Mouse (Mus musculus): ENCODE measurements around the gene Dlat.

The Dlat gene

DNA sequence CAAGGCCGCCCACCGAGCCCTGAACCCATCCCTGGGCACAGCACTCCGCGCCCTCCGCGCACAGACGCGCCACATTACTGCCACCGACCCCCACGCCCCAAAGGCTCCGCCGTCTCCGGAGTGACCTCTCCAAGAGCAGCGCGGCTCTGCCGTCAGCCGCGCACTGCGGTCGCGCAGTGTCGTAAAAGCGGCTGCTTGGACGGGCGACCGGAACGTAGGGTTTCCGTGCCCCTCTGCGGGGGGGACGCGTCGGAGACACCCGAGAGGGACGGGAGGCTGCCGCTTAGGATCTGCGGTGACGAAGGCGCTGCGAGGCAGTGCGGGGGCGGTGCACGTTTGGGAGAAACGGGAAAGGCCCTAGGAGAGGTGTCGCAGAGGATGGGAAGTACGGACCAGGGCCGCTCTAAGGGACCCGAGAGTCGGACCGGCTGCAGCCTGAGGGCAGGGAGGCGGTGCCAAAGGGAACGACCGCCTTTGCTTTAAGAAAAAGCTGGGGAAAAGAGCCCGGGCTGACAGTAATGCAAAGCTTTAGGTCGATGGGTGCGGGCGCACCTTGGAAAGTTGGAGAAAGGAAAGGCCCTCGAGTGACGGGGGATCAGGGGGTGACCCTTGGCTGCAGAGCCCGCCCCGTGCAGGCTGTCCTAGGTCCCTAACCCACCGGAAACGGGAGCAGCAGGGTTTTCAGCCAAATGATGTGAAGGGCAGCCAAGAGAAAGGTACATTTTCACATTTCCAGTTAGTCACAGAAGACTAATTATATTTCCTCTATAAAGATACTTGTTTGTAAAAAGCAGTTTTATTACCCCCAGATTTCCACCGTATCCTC is at the start of gene Dlat:
TSS of gene Dlat (minus strand) at position 389 of the 826 bp plus-strand sequence.
- peak; percentile 71 for DNase-seq (ENCODE audit: low spot score)

DNA sequence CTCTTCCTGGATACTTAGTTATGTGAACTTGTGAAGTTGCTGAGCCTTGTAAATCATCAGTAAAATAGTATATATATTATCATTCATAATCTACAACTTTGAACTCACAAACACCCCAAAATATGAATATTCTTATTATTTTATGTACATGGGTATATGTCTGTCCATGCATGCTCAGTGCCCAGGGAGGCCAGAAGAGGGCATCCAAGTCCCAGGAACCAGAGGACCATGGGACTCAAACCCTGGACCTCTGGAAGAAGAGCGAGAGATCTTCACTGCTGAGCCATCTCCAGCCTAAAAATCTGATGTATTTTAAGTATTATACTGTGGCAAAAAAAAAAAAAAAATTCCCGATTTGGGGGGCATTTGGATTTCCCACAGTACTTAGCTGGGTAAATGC is 49.5 kb upstream of the Dlat start:
- no peak for DNase-seq (ENCODE audit: low spot score)

DNA sequence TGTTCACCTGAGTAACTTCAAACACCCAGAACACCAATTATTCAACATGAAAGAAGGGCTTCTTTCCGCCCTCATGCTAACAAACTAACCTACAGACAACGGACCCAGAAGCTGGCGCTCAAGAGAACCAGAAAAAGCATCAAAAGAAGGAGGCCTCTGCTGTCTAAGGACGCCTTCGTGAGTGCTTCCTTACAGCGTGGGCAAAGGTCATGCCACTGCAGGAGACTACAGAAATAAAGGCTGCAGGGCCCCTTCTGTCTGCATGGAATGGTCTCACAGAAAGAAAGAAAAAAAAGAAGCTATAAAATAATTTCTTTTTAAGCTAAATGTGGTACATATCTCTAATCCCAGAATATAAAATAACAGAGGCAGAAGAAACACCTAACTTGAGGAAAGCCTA is 45.3 kb upstream of the Dlat start:
- DNase-seq (ENCODE audit: low spot score), result no peak

DNA sequence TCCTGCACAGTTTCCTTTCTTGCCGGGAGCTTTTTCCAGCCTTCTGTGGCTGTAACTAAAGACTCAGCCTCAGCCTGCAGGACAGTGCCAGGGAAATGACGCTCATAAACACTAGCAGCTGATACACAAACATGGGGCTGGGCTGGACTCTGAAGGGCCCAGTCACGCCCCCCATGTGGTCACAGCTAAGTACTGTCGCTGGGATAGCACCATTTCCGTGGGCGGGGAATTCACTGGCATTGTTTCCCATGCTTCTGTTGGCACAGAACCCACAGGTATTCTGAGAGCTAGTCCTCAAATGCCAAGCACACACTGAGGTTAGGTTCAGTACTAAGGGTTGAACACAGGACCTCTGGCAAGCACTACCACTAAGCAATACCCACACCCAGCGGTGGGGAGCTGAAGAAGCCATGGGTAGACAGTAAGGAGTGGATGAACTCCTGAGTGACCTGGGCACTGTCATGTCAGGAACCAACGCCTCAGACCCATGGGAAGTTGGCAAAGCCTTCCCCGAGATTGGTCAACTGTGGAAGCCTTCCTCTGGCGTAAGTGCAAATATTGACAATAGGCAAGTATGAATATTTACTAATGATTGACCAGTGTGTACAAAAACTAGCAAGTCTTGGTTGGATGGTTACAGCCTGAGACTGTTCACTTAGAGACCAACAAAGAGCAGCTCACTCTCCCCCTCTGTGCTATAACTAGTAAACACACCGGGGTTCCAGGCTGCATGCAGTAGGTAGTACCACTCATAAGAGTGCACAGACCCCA is 41.5 kb upstream of the Dlat start:
- no peak for DNase-seq (ENCODE audit: low spot score)

DNA sequence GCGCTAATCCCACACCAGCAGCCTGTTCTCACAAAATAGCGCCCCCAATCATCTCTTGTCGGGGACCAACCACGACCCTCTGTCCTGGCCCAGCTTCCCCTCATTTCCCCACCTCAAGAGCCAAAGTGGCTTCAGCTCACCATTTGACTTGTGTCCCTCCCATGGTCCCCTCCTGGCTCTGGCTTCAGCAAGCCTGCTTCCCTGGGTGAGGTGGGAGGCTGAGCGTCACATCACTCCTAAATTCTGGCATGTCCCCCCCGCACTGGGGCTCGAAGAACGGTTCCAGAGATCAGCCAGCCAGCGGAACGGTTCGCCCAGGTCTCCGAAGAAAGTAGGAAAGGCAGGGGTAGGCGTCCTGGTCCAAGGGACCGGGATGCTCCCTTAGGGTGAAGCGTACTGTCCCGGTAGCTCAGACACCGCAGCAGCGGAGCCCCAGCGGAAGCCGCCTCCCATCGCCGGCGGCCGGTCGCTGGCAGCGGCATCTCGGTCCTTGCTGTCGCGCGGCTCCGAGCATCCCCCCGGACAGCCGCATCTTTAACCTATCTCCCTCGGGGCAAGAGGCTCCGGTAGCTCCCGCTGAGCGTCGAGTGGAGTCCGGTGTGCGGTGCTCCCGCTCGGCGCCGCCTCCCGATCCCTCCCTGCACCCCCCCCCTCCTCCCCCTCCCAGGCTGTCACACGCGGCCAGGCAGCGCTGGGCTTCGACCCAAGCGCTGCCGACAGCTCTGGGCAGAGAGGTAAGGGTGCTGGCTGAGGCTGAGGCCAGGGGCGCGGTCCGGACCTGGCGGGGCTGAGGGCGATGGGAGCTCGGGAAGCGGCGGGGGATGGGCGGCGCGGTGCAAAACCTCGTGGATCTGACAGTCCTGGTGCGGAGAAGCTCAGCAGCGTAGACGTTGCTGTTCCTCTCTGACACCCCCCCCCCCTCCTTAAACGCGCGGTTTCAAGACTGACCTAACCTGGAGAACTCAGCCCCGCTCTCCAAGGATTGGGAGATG is 39.1 kb upstream of the Dlat start:
- DNase-seq (ENCODE audit: low spot score), result no peak

DNA sequence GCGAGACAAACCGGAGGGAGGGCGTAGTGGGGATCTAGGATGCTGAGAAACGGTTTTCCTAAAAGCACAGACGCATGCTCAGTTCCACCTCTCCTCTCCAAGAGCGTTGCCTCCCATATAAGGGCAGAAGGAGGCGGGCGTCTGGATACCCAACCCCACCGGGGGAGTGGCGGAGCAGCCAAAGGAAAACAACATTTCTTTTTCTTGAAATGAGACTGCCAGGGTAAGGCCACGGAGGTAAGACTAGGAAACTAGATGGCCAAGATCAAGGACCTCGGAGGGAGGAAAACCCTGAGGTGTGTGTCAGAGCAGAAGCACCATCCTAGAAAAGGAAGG is 38.1 kb upstream of the Dlat start:
- DNase-seq (ENCODE audit: low spot score), result no peak

DNA sequence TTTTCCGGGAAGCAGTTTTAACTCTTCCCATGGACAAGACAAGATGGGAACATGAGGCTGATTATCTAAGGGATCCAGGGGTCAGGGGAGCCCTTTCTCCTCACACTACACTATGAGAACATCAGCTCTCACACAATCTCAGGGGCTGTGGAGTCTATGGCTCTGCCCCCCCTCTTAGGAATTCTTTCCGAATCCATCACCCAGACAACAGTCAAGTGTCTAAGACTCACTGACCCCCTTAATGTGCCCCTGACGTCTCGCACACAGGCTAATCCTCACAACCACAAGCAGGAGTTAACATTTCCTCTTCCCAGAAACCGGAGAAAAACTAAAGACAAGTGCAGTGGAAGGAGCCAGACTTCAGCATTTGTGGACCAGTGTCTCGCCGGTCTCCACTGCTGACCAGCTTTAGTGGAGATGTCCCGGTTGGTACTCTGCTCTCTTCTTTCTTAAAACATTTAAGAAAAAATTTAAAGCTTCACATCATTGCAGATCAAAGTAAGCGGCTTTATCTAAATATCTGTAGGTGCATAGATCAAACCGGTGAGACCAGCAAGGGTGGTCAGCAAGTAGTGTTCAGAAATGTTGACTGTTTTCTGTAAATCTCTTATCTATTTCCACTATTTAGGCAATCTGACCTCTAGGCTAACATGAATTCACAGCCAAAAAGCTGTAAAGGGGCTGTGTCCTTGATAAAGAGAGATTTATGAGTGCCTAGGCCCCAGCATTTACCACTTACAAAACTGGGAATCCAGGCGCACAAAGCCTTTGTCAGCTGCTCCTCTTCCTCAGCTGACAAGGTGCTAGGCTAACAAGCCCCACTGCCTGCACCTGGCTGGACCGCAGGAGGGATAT is 37.5 kb upstream of the Dlat start:
- no peak for DNase-seq (ENCODE audit: low spot score)

DNA sequence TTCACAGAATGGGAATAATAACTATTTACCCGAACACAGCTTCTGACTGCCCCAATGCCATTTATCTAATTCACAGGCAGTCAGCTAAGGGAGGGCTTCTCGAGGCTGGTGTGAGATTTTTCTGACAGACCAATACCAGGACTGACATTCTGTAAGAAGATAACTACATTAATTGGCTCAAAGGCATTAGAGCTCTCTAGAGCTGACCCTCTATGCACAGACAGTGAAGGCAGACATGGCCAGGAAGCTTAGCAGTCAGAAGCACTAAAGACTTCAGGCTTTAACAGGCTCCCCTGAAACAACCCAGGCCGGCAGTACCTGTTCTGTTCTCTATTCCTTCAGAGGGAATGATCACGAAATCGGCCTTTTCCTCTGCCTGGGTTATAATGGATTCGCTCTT is 35.6 kb upstream of the Dlat start:
- no peak for DNase-seq (ENCODE audit: low spot score)

DNA sequence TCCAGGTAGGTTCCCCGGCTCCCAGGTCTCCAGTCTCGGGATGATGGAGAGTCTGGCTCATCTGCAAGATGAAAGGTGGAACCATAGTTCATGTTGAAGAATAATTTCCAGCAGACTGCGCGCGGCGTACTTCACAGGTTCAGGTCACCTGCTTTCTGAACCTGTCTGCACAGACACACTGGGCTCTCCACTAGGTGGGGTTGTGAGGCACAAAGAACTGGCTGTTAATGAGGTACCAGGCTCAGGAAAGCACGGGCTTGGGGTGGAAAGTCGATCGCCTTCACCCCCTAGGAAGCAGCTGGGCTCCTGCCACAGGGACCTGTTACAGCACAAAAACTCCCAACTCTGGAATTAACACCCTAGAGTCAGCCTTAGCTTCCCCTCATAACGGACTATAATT is 34.1 kb upstream of the Dlat start:
- DNase-seq (ENCODE audit: low spot score), result no peak

DNA sequence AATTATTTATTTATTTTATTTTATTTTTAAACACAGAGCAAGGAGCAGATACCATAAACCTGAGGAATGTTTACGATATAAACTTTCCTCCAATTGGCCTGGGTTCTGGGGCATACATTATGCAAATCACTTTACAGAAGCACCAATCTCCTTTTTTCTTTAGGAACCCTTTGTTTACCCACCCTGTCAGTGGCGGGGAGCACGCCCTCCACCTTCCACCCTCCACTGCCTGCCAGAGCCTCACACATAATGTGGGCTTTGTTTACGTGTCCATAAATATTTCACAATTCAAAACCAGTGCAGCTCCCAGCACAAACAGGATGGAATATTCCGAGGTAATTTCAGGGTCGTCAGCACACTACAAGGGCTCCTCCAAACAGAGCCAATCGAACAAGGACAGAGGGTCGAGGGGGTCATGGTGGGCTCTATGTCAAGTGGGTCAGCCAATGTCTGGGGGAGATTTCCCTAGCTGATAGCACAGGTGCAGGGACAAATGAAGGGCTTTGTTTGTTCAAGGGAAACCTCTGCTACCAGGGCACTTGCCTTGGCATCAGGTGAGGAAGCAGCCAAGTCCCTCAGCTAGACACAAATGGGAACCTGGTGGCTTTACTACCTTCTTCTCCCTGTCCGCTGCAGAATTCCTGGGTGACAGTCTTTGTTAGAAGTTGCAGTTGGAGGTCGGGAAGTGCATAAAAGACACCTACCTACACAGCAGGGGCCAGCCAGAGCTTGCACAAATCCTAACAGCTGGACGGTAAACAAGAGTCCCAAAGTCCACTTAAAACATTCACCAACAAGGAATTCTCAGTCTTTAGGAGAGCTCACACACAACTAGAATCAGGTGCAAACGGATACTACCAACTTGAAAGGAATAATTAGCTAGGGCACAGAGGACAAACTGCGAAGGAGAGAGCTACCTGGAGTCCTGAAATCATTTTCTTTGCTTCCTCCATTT is 33.3 kb upstream of the Dlat start:
- no peak for DNase-seq (ENCODE audit: low spot score)

DNA sequence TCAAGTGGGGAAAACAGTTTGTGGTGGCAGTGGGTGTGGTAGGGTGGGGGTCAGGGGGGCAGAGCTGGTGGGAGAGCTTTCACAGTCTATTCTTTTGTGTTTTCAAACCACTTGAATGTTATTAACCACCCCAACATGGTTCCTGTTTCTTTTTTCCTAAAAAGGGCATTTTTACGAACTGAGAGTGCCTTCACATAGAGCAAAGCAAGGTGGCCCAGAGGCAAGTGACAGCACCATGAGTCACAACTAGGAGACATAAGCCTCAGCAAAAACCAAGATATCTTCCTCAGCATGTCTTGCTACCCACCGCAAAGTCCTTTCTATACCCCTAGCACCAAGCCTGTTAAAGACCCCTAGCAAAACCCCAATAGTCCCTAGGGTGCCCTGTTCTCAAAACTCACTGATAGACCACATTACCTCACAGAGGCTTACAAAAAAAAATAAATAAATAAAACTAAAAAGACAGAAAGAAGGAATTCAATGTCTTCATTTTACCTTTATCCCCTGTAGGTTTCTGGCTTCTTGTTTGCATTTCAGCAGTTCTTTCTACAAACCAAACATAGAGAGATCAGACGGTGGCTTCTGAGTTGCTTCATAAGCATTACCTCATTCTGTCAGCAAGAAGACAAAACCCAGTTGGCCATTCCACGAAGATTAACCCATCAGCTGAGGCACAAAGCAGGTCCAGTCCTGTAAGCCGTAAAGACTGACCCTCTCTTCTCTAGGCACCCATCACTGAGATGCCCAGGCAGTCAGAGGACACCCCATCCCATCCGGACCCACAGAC is 27.5 kb upstream of the Dlat start:
- no peak for DNase-seq (ENCODE audit: low spot score)

DNA sequence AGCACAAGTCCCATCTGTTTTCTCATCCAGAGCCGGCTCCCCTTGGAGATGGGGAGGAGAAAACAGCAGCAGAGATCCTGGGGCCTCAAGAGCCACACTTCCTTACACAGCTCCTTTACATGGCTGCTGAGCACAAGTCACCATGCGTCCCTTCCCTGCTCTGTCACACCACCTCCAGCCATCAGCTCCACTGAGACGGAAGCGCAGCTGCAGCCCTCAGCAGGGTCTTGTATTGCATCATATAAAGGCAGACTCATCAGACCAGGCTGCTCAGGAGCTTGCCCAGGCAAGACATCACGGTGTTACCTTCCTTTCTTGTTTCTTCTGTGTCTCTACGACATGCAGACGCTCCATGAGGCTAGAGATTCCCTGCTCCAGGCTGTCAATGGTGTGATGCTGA is 22.1 kb upstream of the Dlat start:
- DNase-seq (ENCODE audit: low spot score), result no peak

DNA sequence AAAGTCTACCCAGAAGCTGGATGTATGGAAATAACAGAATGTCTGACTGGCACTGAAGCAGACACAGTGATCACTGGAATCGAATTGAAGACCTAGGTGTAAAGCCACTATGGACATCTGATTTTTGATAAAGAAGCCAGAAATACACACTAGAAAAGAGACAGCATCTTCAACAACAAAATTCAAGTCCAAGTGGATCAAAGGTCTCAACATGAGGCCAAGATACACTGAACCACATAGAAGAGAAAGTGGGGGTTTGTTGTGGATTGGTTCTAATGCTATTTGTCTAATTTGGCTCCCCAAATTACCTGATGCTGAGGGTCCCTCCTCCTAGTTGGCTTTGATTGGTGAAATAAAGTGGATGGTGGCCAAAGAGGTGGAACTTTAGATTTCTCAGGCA is 19.8 kb upstream of the Dlat start:
- DNase-seq (ENCODE audit: low spot score), result no peak

DNA sequence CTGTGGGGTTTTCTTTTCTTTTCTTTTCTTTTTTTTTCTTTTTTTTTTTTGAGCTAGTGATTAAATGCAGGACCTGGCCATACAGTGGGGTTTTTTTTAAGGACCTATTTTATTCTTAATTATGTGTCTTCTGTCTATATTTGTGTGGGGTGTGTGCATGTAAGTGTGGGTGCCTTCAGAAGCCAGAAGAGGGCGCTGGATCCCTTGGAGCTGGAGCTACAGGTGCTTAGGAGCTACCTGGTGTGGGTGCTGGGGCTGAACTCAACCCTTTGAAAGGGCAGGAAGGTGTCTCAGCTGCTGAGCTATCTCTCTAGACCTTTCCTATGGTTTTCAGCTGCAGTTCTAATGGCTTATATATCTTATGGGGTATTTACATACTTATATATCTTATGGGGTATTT is 15.2 kb upstream of the Dlat start:
- DNase-seq (ENCODE audit: low spot score), result no peak

DNA sequence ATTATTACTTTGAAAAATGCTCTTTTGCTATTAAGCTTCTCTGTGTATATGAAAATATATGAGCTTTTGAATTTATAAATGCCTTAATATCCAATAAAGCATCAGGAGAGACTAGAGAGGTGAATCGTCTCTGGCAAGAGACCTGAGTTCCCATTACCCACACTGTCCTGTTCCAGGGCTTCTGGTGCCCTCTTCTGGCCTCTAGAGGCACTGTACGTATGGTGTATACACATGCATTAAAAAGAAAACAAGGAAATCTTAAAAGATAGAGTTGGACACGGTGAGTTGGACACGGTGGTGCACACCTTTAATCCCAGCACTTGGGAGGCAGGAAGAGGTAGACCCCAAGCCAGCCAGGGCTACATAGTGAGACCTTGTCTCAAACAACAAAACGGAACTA is 11.1 kb upstream of the Dlat start:
- DNase-seq (ENCODE audit: low spot score), result peak; percentile 35

DNA sequence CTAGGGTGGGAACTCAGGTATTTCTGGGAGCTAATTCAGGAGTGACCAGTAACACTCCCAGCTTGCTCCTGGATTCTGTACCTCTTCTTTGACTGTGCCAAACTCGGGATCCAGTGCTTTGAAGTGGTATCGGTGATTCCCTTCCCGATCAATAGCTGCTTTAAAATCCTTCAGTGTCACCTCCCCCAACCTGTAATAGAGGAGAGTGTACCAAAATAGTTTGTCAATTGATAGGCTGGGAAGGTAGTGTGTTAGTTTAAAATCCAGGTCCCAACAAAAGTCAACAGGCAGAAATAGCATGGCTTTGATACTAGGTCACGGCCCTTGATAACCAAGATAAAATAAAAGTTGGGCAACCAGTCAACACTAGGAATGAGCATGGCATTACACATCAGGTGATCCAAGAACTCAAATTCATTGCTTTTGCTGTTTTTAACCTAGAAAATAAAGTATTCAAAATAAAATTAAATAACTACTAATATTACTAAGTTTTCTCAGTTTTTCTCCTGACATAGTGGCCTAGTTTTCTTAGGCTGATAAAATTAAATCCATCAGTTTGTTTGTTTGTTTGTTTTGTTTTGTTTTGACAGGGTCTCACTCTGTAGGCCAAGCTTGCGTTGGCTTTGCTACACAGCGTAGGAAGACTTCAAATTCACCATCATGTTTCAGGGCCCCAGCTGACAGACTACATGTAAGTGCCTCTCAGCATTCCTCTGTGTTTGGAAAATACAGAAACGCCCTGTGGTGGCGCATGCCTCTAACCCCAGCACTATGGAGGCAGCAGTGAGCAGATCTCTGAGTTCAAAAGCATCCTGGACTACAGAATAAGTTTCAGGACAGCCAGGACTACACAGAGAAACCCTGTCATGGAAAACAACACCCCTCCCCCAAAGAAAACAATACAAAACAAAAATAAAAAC is 8.3 kb upstream of the Dlat start:
- DNase-seq (ENCODE audit: low spot score), result no peak

DNA sequence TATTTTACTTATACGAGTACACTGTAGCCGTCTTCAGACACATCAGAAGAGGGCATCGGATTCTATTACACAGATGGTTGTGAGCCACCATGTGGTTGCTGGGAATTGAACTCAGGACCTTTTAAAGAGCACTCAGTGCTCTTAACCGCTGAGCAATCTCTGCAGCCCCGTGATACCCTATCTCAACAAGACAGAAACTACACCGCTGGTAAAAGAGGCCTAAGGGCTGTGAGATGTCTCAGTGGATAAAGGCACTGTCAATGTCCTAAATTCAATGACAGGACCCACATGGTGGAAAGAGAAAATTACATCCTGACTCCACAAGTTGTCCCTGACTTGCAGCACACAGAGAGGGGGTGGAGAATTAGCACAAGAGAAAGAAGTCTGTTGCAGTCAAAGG is 6.9 kb upstream of the Dlat start:
- DNase-seq (ENCODE audit: low spot score), result no peak

DNA sequence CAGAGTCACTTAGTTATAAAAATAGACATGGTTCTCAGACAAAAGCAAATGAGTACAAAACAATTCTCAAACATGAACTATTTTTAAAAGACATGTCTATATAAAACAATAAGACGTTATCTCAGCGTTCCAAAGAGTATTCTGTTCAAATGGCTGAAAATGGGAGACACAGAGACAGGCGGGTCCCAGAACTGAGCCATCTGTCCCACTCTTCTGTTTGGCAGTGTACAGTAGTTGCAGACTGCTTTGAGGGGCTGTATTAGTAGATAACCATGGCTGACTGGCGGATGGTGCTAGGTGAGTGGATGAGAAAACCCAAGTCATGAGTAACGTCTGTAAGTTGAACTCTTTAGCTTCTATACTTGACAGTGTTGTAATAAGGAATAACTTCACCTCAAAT is 5.2 kb upstream of the Dlat start:
- no peak for DNase-seq (ENCODE audit: low spot score)

Measured in spleen, adult 12 weeks (tissue).